Mouse (Mus musculus) T-cell, adult 2 months (primary cell): Measurements from ENCODE around the gene Prl7a1.

Source experiments
- DNase-seq: peaks from one replicate; pipeline ENCODE4 v3.0.0; 2022; ENCODE audit warnings: low spot score

The Prl7a1 gene

GRCm38 (mm10) chr13:27642393-27642792, at the start of gene Prl7a1:
Gene Prl7a1 (minus strand): TSS chr13:27642493.
- no peak for DNase-seq

GRCm38 (mm10) chr13:27667936-27668335, 25.6 kb upstream of the Prl7a1 start, which contains the start of gene Prl7a2:
Gene Prl7a2 (minus strand): TSS chr13:27668036.
- DNase-seq = no peak

GRCm38 (mm10) chr13:27660747-27661146, 18.5 kb upstream of the Prl7a1 start:
- DNase-seq = no peak

- DNase-seq = no peak
These were observed 31.8 kb downstream of the Prl7a1 start, which contains the start of gene Prl7b1 for GRCm38 (mm10) chr13:27610482-27610881. Gene Prl7b1 (minus strand): TSS chr13:27610582.
